Mouse (Mus musculus) neural tube, embryonic 12.5 days (tissue): ENCODE results near the gene Lipt2. TPM values are rescaled to one million over a fixed set of nuclear protein-coding genes. Genes with fewer than 3 reads are reported as not detected.
A peak's percentile ranks its signal among the peaks of the same experiment; 100 is the strongest.

Experiments used
- ATAC-seq: fragments of 200-750 bp; cut with Nextera tagmentation; 2 replicates; pipeline ENCODE4 v1.8.0; 2017; ENCODE audit warnings: low read depth, mild to moderate bottlenecking, moderate TSS enrichment, moderate library complexity; ENCODE audit not compliant: low FRiP score
- H3K27ac ChIP-seq: fragments of 300-500 bp; sonication (generic); 2 replicates; pipeline ENCODE4 v1.5.1; 2016
- H3K27me3 ChIP-seq: fragments of 300-500 bp; sonication (generic); replicated peaks from 2 replicates; pipeline ENCODE4 v1.6.1; 2016; ENCODE audit warnings: mild to moderate bottlenecking
- H3K36me3 ChIP-seq: fragments of 300-500 bp; sonication (generic); 2 replicates; pipeline ENCODE4 v1.6.1; 2016; ENCODE audit warnings: mild to moderate bottlenecking
- H3K4me1 ChIP-seq: fragments of 300-500 bp; sonication (generic); 2 replicates; pipeline ENCODE4 v1.6.1; 2016
- H3K4me2 ChIP-seq: fragments of 300-500 bp; sonication (generic); replicated peaks from 2 replicates; pipeline ENCODE4 v1.6.1; 2016; ENCODE audit warnings: mild to moderate bottlenecking
- H3K4me3 ChIP-seq: fragments of 300-500 bp; sonication (generic); 2 replicates; pipeline ENCODE4 v1.5.1; 2016
- H3K9ac ChIP-seq: fragments of 300-500 bp; sonication (generic); 2 replicates; pipeline ENCODE4 v1.6.1; 2016; ENCODE audit warnings: mild to moderate bottlenecking
- H3K9me3 ChIP-seq: fragments of 300-500 bp; sonication (generic); 2 replicates; pipeline ENCODE4 v1.6.1; 2016; ENCODE audit warnings: mild to moderate bottlenecking
- WGBS: fragments of 180-500 bp; shearing (Covaris S2); methylation state at CpG from one replicate; pipeline ENCODE4 v1.1.7; 2016; 5-methylcytosine and 5-hydroxymethylcytosine counted together
- polyA plus RNA-seq: library from polyadenylated mRNA; unstranded; fragments of >200 nt; fragmentation: Nextera tagmentation; extraction: Ambion mirVana; gene quantifications from 2 replicates; pipeline ENCODE4 v1.2.1, GENCODE M21; 2016

Lipt2 gene
- polyA plus RNA-seq, 1 experiment from 2014 or later = 15.4 TPM

GRCm38 (mm10) chr7:100132379-100132778, 26.7 kb upstream of the Lipt2 start:
- 81% methylated on average over 1 of the region's 1 CpGs for WGBS
- Histone ChIP-seq H3K36me3 (no peaks in the 10 kb centered on the region), H3K4me2 (no peak overlapping the region), H3K4me1 (no peaks in the 10 kb centered on the region; the same call in 1 of the 2 replicates), H3K27me3 (no peaks in the 10 kb centered on the region; the same call in 1 of the 2 replicates), H3K4me3 (no peak overlapping the region), H3K27ac (no peak overlapping the region), H3K9ac (no peak overlapping the region), H3K9me3 (no peaks in the 10 kb centered on the region)
- no peak for ATAC-seq

- Histone ChIP-seq H3K4me2 (no peak overlapping the region), H3K9me3 (no peaks in the 10 kb centered on the region), H3K4me1 (no peaks in the 10 kb centered on the region), H3K27me3 (no peaks in the 10 kb centered on the region), H3K4me3 (no peak overlapping the region), H3K9ac (no peak overlapping the region), H3K27ac (no peak overlapping the region), H3K36me3 (no peaks in the 10 kb centered on the region)
- no peak for ATAC-seq
- WGBS = 81% methylated on average over 9 of the region's 9 CpGs
Measured at GRCm38 (mm10) chr7:100137038-100137437, 22.0 kb upstream of the Lipt2 start.

- ATAC-seq = no peak
- WGBS = 94% methylated on average over 4 of the region's 4 CpGs
Measured at GRCm38 (mm10) chr7:100138075-100138474, 21.0 kb upstream of the Lipt2 start.

GRCm38 (mm10) chr7:100140591-100140990, 18.5 kb upstream of the Lipt2 start:
- no peaks in the 10 kb centered on the region for H3K36me3 ChIP-seq
- no peak overlapping the region for H3K4me3 ChIP-seq
- 67% methylated on average over 1 of the region's 1 CpGs for WGBS
- H3K9ac ChIP-seq = no peak overlapping the region
- ATAC-seq = no peak
- H3K9me3 ChIP-seq = no peaks in the 10 kb centered on the region
- H3K27me3 ChIP-seq = no peaks in the 10 kb centered on the region
- no peak overlapping the region for H3K4me2 ChIP-seq
- H3K4me1 ChIP-seq = no peaks in the 10 kb centered on the region
- no peak overlapping the region for H3K27ac ChIP-seq

More at GRCm38 (mm10) chr7:100138075-100138474, 21.0 kb upstream of the Lipt2 start:
- no peaks in the 10 kb centered on the region for H3K36me3 ChIP-seq
- H3K27me3 ChIP-seq = no peaks in the 10 kb centered on the region
- no peak overlapping the region for H3K4me2 ChIP-seq
- no peaks in the 10 kb centered on the region for H3K9me3 ChIP-seq
- no peak overlapping the region for H3K9ac ChIP-seq
- H3K4me3 ChIP-seq = no peak overlapping the region
- no peak overlapping the region for H3K27ac ChIP-seq
- no peaks in the 10 kb centered on the region for H3K4me1 ChIP-seq

- Histone ChIP-seq H3K4me2 (no peak overlapping the region), H3K27me3 (no peaks in the 10 kb centered on the region), H3K36me3 (no peaks in the 10 kb centered on the region), H3K27ac (no peak overlapping the region), H3K4me3 (no peak overlapping the region), H3K4me1 (no peaks in the 10 kb centered on the region), H3K9ac (no peak overlapping the region), H3K9me3 (no peaks in the 10 kb centered on the region)
- WGBS = 93% methylated on average over 4 of the region's 4 CpGs
- no peak for ATAC-seq
Measured at GRCm38 (mm10) chr7:100148586-100148985, 10.5 kb upstream of the Lipt2 start.

- no peaks in the 10 kb centered on the region for H3K4me1 ChIP-seq
- no peak overlapping the region for H3K4me2 ChIP-seq
- no peaks in the 10 kb centered on the region for H3K27me3 ChIP-seq
- H3K4me3 ChIP-seq = no peak overlapping the region
- H3K9me3 ChIP-seq = no peaks in the 10 kb centered on the region
- no peak for ATAC-seq
- WGBS = 49% methylated on average over 10 of the region's 10 CpGs
- H3K9ac ChIP-seq = no peak overlapping the region
- H3K27ac ChIP-seq = no peak overlapping the region
- no peaks in the 10 kb centered on the region for H3K36me3 ChIP-seq
Measured at GRCm38 (mm10) chr7:100150086-100150485, 9.0 kb upstream of the Lipt2 start.

- H3K27me3 ChIP-seq = no peaks in the 10 kb centered on the region
- no peaks in the 10 kb centered on the region for H3K4me1 ChIP-seq
- no peaks in the 10 kb centered on the region for H3K9me3 ChIP-seq
- no peak overlapping the region for H3K4me3 ChIP-seq
- no peaks in the 10 kb centered on the region for H3K36me3 ChIP-seq
- WGBS = 78% methylated on average over 11 of the region's 11 CpGs
- no peak overlapping the region for H3K9ac ChIP-seq
- no peak for ATAC-seq
- no peak overlapping the region for H3K27ac ChIP-seq
- no peak overlapping the region for H3K4me2 ChIP-seq
Measured at GRCm38 (mm10) chr7:100150626-100151025, 8.5 kb upstream of the Lipt2 start.

GRCm38 (mm10) chr7:100157669-100158068, 1.4 kb upstream of the Lipt2 start:
- no peak for ATAC-seq
- Histone ChIP-seq H3K4me1 (peaks cover 8% of the 10 kb centered on the region), H3K9ac (no peak overlapping the region), H3K4me2 (no peak overlapping the region), H3K4me3 (no peak overlapping the region), H3K36me3 (no peaks in the 10 kb centered on the region), H3K27ac (no peak overlapping the region), H3K9me3 (no peaks in the 10 kb centered on the region), H3K27me3 (0 out of 2 replicates have a peak, but pooled peaks cover 3% of the 10 kb centered on the region)
- 87% methylated on average over 4 of the region's 4 CpGs for WGBS

GRCm38 (mm10) chr7:100160006-100160405, 929 bp downstream of the Lipt2 start:
- 71% methylated on average over 7 of the region's 7 CpGs for WGBS
- 0 out of 2 replicates have a peak, but pooled peaks cover 3% of the 10 kb centered on the region for H3K27me3 ChIP-seq
- peak overlapping the region; percentile 73 for H3K4me3 ChIP-seq
- peak overlapping the region; percentile 78 for H3K4me2 ChIP-seq
- H3K4me1 ChIP-seq = peaks cover 8% of the 10 kb centered on the region
- no peaks in the 10 kb centered on the region for H3K9me3 ChIP-seq
- no peaks in the 10 kb centered on the region for H3K36me3 ChIP-seq
- H3K9ac ChIP-seq = peak overlapping the region; percentile 88
- peak; percentile 15; the same call in 1 of the 2 replicates for ATAC-seq
- no peak overlapping the region for H3K27ac ChIP-seq

- no peaks in the 10 kb centered on the region for H3K36me3 ChIP-seq
- peaks cover 8% of the 10 kb centered on the region for H3K4me1 ChIP-seq
- no peak overlapping the region for H3K27ac ChIP-seq
- no peak for ATAC-seq
- H3K4me3 ChIP-seq = no peak overlapping the region
- H3K27me3 ChIP-seq = no peaks in the 10 kb centered on the region
- WGBS = 83% methylated on average over 4 of the region's 4 CpGs
- H3K4me2 ChIP-seq = no peak overlapping the region
- H3K9me3 ChIP-seq = no peaks in the 10 kb centered on the region
- H3K9ac ChIP-seq = no peak overlapping the region
Measured at GRCm38 (mm10) chr7:100163506-100163905, 4.4 kb downstream of the Lipt2 start.

GRCm38 (mm10) chr7:100168654-100169053, 9.6 kb downstream of the Lipt2 start:
- no peaks in the 10 kb centered on the region for H3K4me1 ChIP-seq
- WGBS = 84% methylated on average over 11 of the region's 11 CpGs
- no peak overlapping the region for H3K27ac ChIP-seq
- no peak for ATAC-seq
- no peak overlapping the region for H3K9ac ChIP-seq
- no peaks in the 10 kb centered on the region for H3K36me3 ChIP-seq
- H3K9me3 ChIP-seq = no peaks in the 10 kb centered on the region
- H3K4me2 ChIP-seq = no peak overlapping the region
- H3K27me3 ChIP-seq = no peaks in the 10 kb centered on the region
- no peak overlapping the region for H3K4me3 ChIP-seq

GRCm38 (mm10) chr7:100170756-100171155, 11.7 kb downstream of the Lipt2 start:
- no peaks in the 10 kb centered on the region for H3K9me3 ChIP-seq
- no peaks in the 10 kb centered on the region for H3K4me1 ChIP-seq
- no peak overlapping the region for H3K4me3 ChIP-seq
- H3K27ac ChIP-seq = no peak overlapping the region
- H3K36me3 ChIP-seq = no peaks in the 10 kb centered on the region
- H3K4me2 ChIP-seq = no peak overlapping the region
- H3K9ac ChIP-seq = no peak overlapping the region
- ATAC-seq = no peak
- 67% methylated on average over 4 of the region's 4 CpGs for WGBS
- no peaks in the 10 kb centered on the region for H3K27me3 ChIP-seq

GRCm38 (mm10) chr7:100176269-100176668, 17.2 kb downstream of the Lipt2 start, which contains the start of gene Kcne3:
Gene Kcne3, plus strand, starts transcription at chr7:100176502.
- Histone ChIP-seq H3K9ac (no peak within 1 kb of the TSS), H3K36me3 (no peaks in the 10 kb centered on the region), H3K4me1 (0 out of 2 replicates have a peak, but pooled peaks cover 12% of the 10 kb centered on the region), H3K27ac (no peak within 1 kb of the TSS), H3K27me3 (peaks cover 48% of the 10 kb centered on the region), H3K9me3 (no peaks in the 10 kb centered on the region), H3K4me3 (no peak within 1 kb of the TSS), H3K4me2 (no peak within 1 kb of the TSS)
- WGBS = 82% methylated on average over 3 of the region's 3 CpGs
- no peak for ATAC-seq
